ENCODE assay signal across 7 mouse cellular contexts in genomic region chr11:60927264-60927663, GRCm38 (mm10). TPM values are rescaled to one million over a fixed set of nuclear protein-coding genes. Genes with fewer than 3 reads are reported as not detected.
A peak's percentile ranks its signal among the peaks of the same experiment; 100 is the strongest.
DNase-seq lines count a peak whose midpoint lies in the region; ATAC-seq and TF ChIP-seq lines count a peak whose summit lies in the region.

No protein-coding gene starts in this region.

- 0 out of 2 replicates have a peak overlapping the region, but pooled peaks have one; percentile 25 for H3K9ac ChIP-seq in midbrain, embryonic 12.5 days (replicated peaks)

- no peak for TF ChIP-seq POLR2A in small intestine, adult 2 months (IDR thresholded peaks at IDR 0.05; ENCODE audit: low read depth, low read length)

- DNase-seq in adrenal gland, postnatal 10 days = peak; percentile 93
- DNase-seq in embryonic facial prominence, embryonic 10.5 days (ENCODE audit: low spot score) = peak; percentile 92
- peak; percentile 99 for DNase-seq in heart, adult 11 months
- peak; percentile 93 for DNase-seq in kidney, adult 11 months
- peak; percentile 88 for DNase-seq in left cerebral cortex, postnatal 4 days

- H3K4me3 ChIP-seq in embryonic facial prominence, embryonic 10.5 days = peak overlapping the region; percentile 40
- H3K4me3 ChIP-seq in midbrain, embryonic 12.5 days = peak overlapping the region; percentile 22
- H3K4me3 ChIP-seq in small intestine, adult 2 months (ENCODE audit: low read depth, low read length) = no peak overlapping the region

- H3K36me3 ChIP-seq in embryonic facial prominence, embryonic 10.5 days (replicated peaks) = no peaks in the 10 kb centered on the region
- no peaks in the 10 kb centered on the region for H3K36me3 ChIP-seq in midbrain, embryonic 12.5 days
- H3K36me3 ChIP-seq in small intestine, adult 2 months (ENCODE audit: control insufficient read depth, insufficient read depth, low read length) = no peaks in the 10 kb centered on the region

- TF ChIP-seq CTCF in small intestine, adult 2 months (IDR thresholded peaks at IDR 0.05; ENCODE audit: extremely low read depth, insufficient read length, insufficient replicate concordance, low read depth, low read length) = peak; percentile 81; the same call in 1 of the 2 replicates

- peak; percentile 65 for ATAC-seq in midbrain, embryonic 12.5 days (ENCODE audit: low FRiP score, low read depth)

- peak overlapping the region; percentile 67 for H3K27ac ChIP-seq in embryonic facial prominence, embryonic 10.5 days (replicated peaks)
- H3K27ac ChIP-seq in midbrain, embryonic 12.5 days (replicated peaks) = no peak overlapping the region
- no peak overlapping the region for H3K27ac ChIP-seq in small intestine, adult 2 months (ENCODE audit: insufficient read depth, low read depth, low read length)

- WGBS in embryonic facial prominence, embryonic 10.5 days = under 1% methylated on average over 9 of the region's 9 CpGs
- WGBS in midbrain, embryonic 12.5 days = under 1% methylated on average over 9 of the region's 9 CpGs
- WGBS in small intestine, adult 2 months = under 1% methylated on average over 9 of the region's 9 CpGs

- intact Hi-C loops in left cerebral cortex, postnatal 4 days (cut with DNase I) = no loop called here

- H3K4me2 ChIP-seq in midbrain, embryonic 12.5 days (replicated peaks) = peak overlapping the region; percentile 48

- no peaks in the 10 kb centered on the region for H3K9me3 ChIP-seq in embryonic facial prominence, embryonic 10.5 days
- no peaks in the 10 kb centered on the region for H3K9me3 ChIP-seq in midbrain, embryonic 12.5 days

- peaks cover 34% of the 10 kb centered on the region for H3K4me1 ChIP-seq in embryonic facial prominence, embryonic 10.5 days
- peaks cover 22% of the 10 kb centered on the region for H3K4me1 ChIP-seq in midbrain, embryonic 12.5 days
- H3K4me1 ChIP-seq in small intestine, adult 2 months (ENCODE audit: control insufficient read depth, insufficient read depth, insufficient read length, low read length) = peaks cover 17% of the 10 kb centered on the region

- peaks cover 8% of the 10 kb centered on the region; the same call in 1 of the 2 replicates for H3K27me3 ChIP-seq in embryonic facial prominence, embryonic 10.5 days (replicated peaks; ENCODE audit: low read depth, poor library complexity, severe bottlenecking)
- peaks cover 16% of the 10 kb centered on the region; the same call in 1 of the 2 replicates for H3K27me3 ChIP-seq in midbrain, embryonic 12.5 days
- no peaks in the 10 kb centered on the region for H3K27me3 ChIP-seq in small intestine, adult 2 months (ENCODE audit: control insufficient read depth, insufficient read depth, low read length)

RNA-seq across cellular contexts. Expression of gene Map2k3, which starts 4.6 kb away (rescaled TPM):
- total RNA-seq in adrenal gland, postnatal 10 days (2021) = 10 to 100 TPM; 64.6 to 81.5 TPM
- polyA plus RNA-seq in embryonic facial prominence, embryonic 10.5 days (2016; fragmentation: Nextera tagmentation; extraction: Ambion mirVana) = 79.7 and 87.1 TPM in 2 replicates
- 10 to 100 TPM; 16.7 to 17.3 TPM for total RNA-seq in left cerebral cortex, postnatal 4 days (2021)
- 39.2 and 41.9 TPM in 2 replicates for polyA plus RNA-seq in midbrain, embryonic 12.5 days (2016; fragmentation: Nextera tagmentation; extraction: Ambion mirVana)
- polyA plus RNA-seq in small intestine, adult 2 months (2012; rRNA removed) = 71.6 and 98.9 TPM in 2 replicates

RNA-seq across cellular contexts. Expression of gene Natd1, which starts 12.7 kb away (rescaled TPM):
- 10 to 100 TPM; 21.4 to 28.0 TPM for total RNA-seq in adrenal gland, postnatal 10 days (2021)
- polyA plus RNA-seq in embryonic facial prominence, embryonic 10.5 days (2016; fragmentation: Nextera tagmentation; extraction: Ambion mirVana) = 17.6 and 19.9 TPM in 2 replicates
- total RNA-seq in left cerebral cortex, postnatal 4 days (2021) = 10 to 100 TPM; 22.8 to 29.3 TPM
- polyA plus RNA-seq in midbrain, embryonic 12.5 days (2016; fragmentation: Nextera tagmentation; extraction: Ambion mirVana) = 24.3 and 27.3 TPM in 2 replicates
- 7.1 and 13.2 TPM in 2 replicates for polyA plus RNA-seq in small intestine, adult 2 months (2012; rRNA removed)

RNA-seq across cellular contexts. Expression of gene Tmem11, which starts 48.2 kb away (rescaled TPM):
- 10 to 100 TPM; 51.9 to 54.1 TPM for total RNA-seq in adrenal gland, postnatal 10 days (2021)
- 69.5 and 71.6 TPM in 2 replicates for polyA plus RNA-seq in embryonic facial prominence, embryonic 10.5 days (2016; fragmentation: Nextera tagmentation; extraction: Ambion mirVana)
- 10 to 100 TPM; 26.5 to 26.8 TPM for total RNA-seq in left cerebral cortex, postnatal 4 days (2021)
- 48.3 and 49.7 TPM in 2 replicates for polyA plus RNA-seq in midbrain, embryonic 12.5 days (2016; fragmentation: Nextera tagmentation; extraction: Ambion mirVana)
- polyA plus RNA-seq in small intestine, adult 2 months (2012; rRNA removed) = 35.6 and 55.5 TPM in 2 replicates
